Mouse (Mus musculus) ES-Bruce4 (cell line): ENCODE data around the gene Acot7.

Experiments
- CTCF ChIP-seq: IDR thresholded peaks from one replicate; pipeline ENCODE4 v1.8.1; 2011; ENCODE audit warnings: low read depth, low read length
- EP300 ChIP-seq: IDR thresholded peaks from 2 replicates; pipeline ENCODE4 v1.6.1; 2011; ENCODE audit warnings: low read depth, low read length; ENCODE audit not compliant: insufficient read depth
- POLR2A ChIP-seq: IDR thresholded peaks from one replicate; pipeline ENCODE4 v1.8.1; 2011; ENCODE audit warnings: low read length; ENCODE audit not compliant: insufficient read depth

DNA sequence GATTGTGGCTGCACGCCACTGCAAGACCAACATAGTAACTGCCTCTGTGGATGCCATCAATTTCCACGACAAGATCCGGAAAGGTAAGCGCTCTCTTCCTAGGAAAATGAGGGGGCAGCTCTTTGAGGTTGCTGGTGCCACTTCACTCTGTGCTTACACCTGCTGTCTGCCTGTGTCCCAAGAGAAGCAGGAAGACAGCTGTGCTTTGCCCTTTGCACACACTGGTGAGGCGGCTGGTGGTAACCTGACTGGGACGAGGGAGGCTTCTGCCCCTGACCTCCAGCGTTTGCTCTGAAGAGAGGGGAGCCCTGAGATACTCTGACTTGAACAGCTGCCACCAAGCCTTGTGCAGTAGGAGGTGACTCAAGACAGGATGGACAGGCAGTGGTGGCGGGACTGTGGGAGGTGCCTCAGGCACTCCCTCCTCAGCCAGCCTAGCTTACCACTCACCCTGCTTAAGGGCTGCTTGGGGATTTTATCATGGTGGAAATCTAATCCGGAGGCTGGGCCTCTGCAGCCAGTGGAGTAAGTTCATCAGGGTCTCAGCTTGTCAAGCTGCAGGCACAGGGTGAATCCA, 75.3 kb downstream of the Acot7 start:
- TF ChIP-seq CTCF, result no peak
- TF ChIP-seq POLR2A, result no peak
- no peak for TF ChIP-seq EP300
